Mouse (Mus musculus) T-cell, adult 2 months (primary cell): Measurements from ENCODE around the gene Klhl35.

Experiments
- DNase-seq: peaks from one replicate; pipeline ENCODE4 v3.0.0; 2022; ENCODE audit warnings: low spot score

Gene Klhl35

GRCm38 (mm10) chr7:99465811-99466210 is at the start of gene Klhl35:
TSS of gene Klhl35 (plus strand) at chr7:99466004.
- no peak for DNase-seq

- no peak for DNase-seq
Observed at GRCm38 (mm10) chr7:99419311-99419710, 46.5 kb upstream of the Klhl35 start.

GRCm38 (mm10) chr7:99421006-99421405 is 44.8 kb upstream of the Klhl35 start:
- DNase-seq, result no peak

GRCm38 (mm10) chr7:99424538-99425155 is 41.2 kb upstream of the Klhl35 start:
- DNase-seq, result no peak

- no peak for DNase-seq
Observed at GRCm38 (mm10) chr7:99425706-99426105, 40.1 kb upstream of the Klhl35 start.

- DNase-seq, result no peak
Observed at GRCm38 (mm10) chr7:99427031-99427430, 38.8 kb upstream of the Klhl35 start.

- no peak for DNase-seq
Observed at GRCm38 (mm10) chr7:99427987-99428386, 37.8 kb upstream of the Klhl35 start.

- no peak for DNase-seq
Observed at GRCm38 (mm10) chr7:99428836-99429235, 37.0 kb upstream of the Klhl35 start.

- no peak for DNase-seq
Observed at GRCm38 (mm10) chr7:99429786-99430185, 36.0 kb upstream of the Klhl35 start.

- DNase-seq, result no peak
Observed at GRCm38 (mm10) chr7:99430246-99430645, 35.6 kb upstream of the Klhl35 start.

GRCm38 (mm10) chr7:99432248-99432647 is 33.6 kb upstream of the Klhl35 start:
- DNase-seq, result peak; percentile 32

GRCm38 (mm10) chr7:99432863-99433262 is 32.9 kb upstream of the Klhl35 start:
- no peak for DNase-seq

- peak; percentile 10 for DNase-seq
Observed at GRCm38 (mm10) chr7:99434672-99435250, 31.0 kb upstream of the Klhl35 start.

- no peak for DNase-seq
Observed at GRCm38 (mm10) chr7:99436530-99436929, 29.3 kb upstream of the Klhl35 start.

GRCm38 (mm10) chr7:99438881-99439280 is 26.9 kb upstream of the Klhl35 start:
- no peak for DNase-seq

- DNase-seq, result no peak
Observed at GRCm38 (mm10) chr7:99441534-99442072, 24.2 kb upstream of the Klhl35 start.

GRCm38 (mm10) chr7:99443164-99443563 is 22.6 kb upstream of the Klhl35 start:
- DNase-seq, result no peak

- peak; percentile 16 for DNase-seq
Observed at GRCm38 (mm10) chr7:99444012-99444411, 21.8 kb upstream of the Klhl35 start.

- no peak for DNase-seq
Observed at GRCm38 (mm10) chr7:99445833-99446232, 20.0 kb upstream of the Klhl35 start.

- DNase-seq, result no peak
Observed at GRCm38 (mm10) chr7:99447323-99447722, 18.5 kb upstream of the Klhl35 start.

GRCm38 (mm10) chr7:99448619-99449018 is 17.2 kb upstream of the Klhl35 start:
- DNase-seq, result peak; percentile 6

- peak; percentile 36 for DNase-seq
Observed at GRCm38 (mm10) chr7:99449063-99449462, 16.7 kb upstream of the Klhl35 start.

GRCm38 (mm10) chr7:99449751-99450150 is 16.1 kb upstream of the Klhl35 start:
- no peak for DNase-seq

GRCm38 (mm10) chr7:99450703-99451102 is 15.1 kb upstream of the Klhl35 start:
- peak; percentile 64 for DNase-seq
